Mouse (Mus musculus) testis, adult 2 months (tissue): ENCODE results near the gene Fstl4.

Source experiments
- CTCF ChIP-seq: fragments of 200-500 bp; IDR thresholded peaks from 2 replicates; pipeline ENCODE4 v1.5.1; 2012; ENCODE audit warnings: low read depth, mild to moderate bottlenecking, inconsistent platforms, low read length, moderate library complexity; ENCODE audit not compliant: control insufficient read depth, insufficient read depth, insufficient replicate concordance
- POLR2A ChIP-seq: fragments of 200-500 bp; IDR thresholded peaks from 2 replicates; pipeline ENCODE4 v1.6.1; 2012; ENCODE audit warnings: low read depth, mild to moderate bottlenecking, inconsistent platforms, low read length, moderate library complexity; ENCODE audit not compliant: control insufficient read depth

GRCm38 (mm10) chr11:53097331-53097730, 332.9 kb downstream of the Fstl4 start:
- TF ChIP-seq CTCF (no peak), POLR2A (no peak)
